Mouse (Mus musculus) hematopoietic stem cell, adult 5-6 weeks (primary cell): ENCODE data around the gene Lmln. TPM values are rescaled to one million over a fixed set of nuclear protein-coding genes. Genes with fewer than 3 reads are reported as not detected.
A peak's percentile ranks its signal among the peaks of the same experiment; 100 is the strongest.
"Not testable (repeated sequence)": the region's sequence is repeated elsewhere in the genome, so short reads cannot be mapped to it uniquely, and the experiment has no call there.

Experiments used
- ATAC-seq, 2 experiments: fragments of 125-278 bp in 1 of 2; replicated peaks in 1 of 2; 2 replicates each; pipeline ENCODE4 v1.8.0; 2016 to 2017; ENCODE audit warnings: inconsistent platforms in 2 of 2, mild to moderate bottlenecking in 2 of 2, moderate number of reproducible peaks in 2 of 2, low read depth in 1 of 2, moderate TSS enrichment in 1 of 2; ENCODE audit not compliant: low FRiP score in 2 of 2, poor library complexity in 2 of 2, severe bottlenecking in 2 of 2, insufficient read depth in 1 of 2, low TSS enrichment in 1 of 2
- total RNA-seq: library from RNA; stranded (forward); fragments of 172-1452, 232-1000 nt; gene quantifications from 2 replicates; pipeline ENCODE4 v1.2.3, GENCODE M21; 2017

Gene Lmln
- total RNA-seq, 1 experiment from 2014 or later: 7.9 TPM

- ATAC-seq: no peak
These were observed 20.6 kb downstream of the Lmln start for GRCm38 (mm10) chr16:33082951-33083350.

GRCm38 (mm10) chr16:33083996-33084395, 21.7 kb downstream of the Lmln start:
- no peak for ATAC-seq

GRCm38 (mm10) chr16:33085666-33086065, 23.3 kb downstream of the Lmln start:
- no peak for ATAC-seq

GRCm38 (mm10) chr16:33113726-33114125, 51.4 kb downstream of the Lmln start:
- ATAC-seq: no peak

- ATAC-seq: peak; percentile 81 to 85
These were observed 61.1 kb downstream of the Lmln start for GRCm38 (mm10) chr16:33123373-33123772.

GRCm38 (mm10) chr16:33123938-33124820, 61.9 kb downstream of the Lmln start:
- ATAC-seq: no peak

GRCm38 (mm10) chr16:33127052-33127451, 64.7 kb downstream of the Lmln start:
- no peak for ATAC-seq

GRCm38 (mm10) chr16:33130731-33131130, 68.4 kb downstream of the Lmln start:
- ATAC-seq: peak in 1 of 2 experiments; percentile 39; a peak in 2 of 4 replicates

GRCm38 (mm10) chr16:33133186-33133585, 70.9 kb downstream of the Lmln start:
- ATAC-seq: no peak

- no peak for ATAC-seq
These were observed 72.8 kb downstream of the Lmln start for GRCm38 (mm10) chr16:33135167-33135566.

- not testable (repeated sequence) for ATAC-seq
These were observed 76.7 kb downstream of the Lmln start for GRCm38 (mm10) chr16:33139061-33139460.

- no peak for ATAC-seq
These were observed 79.5 kb downstream of the Lmln start for GRCm38 (mm10) chr16:33141758-33142280.

- ATAC-seq: no peak
These were observed 81.1 kb downstream of the Lmln start for GRCm38 (mm10) chr16:33143452-33143851.

- ATAC-seq: no peak
These were observed 83.9 kb downstream of the Lmln start for GRCm38 (mm10) chr16:33146185-33146584.

GRCm38 (mm10) chr16:33148135-33148534, 85.8 kb downstream of the Lmln start:
- no peak for ATAC-seq

- not testable (repeated sequence) for ATAC-seq
These were observed 88.6 kb downstream of the Lmln start for GRCm38 (mm10) chr16:33150875-33151274.

- ATAC-seq: no peak
These were observed 89.2 kb downstream of the Lmln start for GRCm38 (mm10) chr16:33151558-33151957.

- peak in 1 of 2 experiments; percentile 45; a peak in 1 of 4 replicates for ATAC-seq
These were observed 92.7 kb downstream of the Lmln start for GRCm38 (mm10) chr16:33154992-33155391.

- no peak for ATAC-seq
These were observed 95.7 kb downstream of the Lmln start for GRCm38 (mm10) chr16:33158006-33158405.
